Mouse (Mus musculus): ENCODE measurements around the gene Fbxw11. TPM values are rescaled to one million over a fixed set of nuclear protein-coding genes. Genes with fewer than 3 reads are reported as not detected.

Fbxw11 gene
- total RNA-seq (2021), result 100 to 1,000 TPM; 146 to 157 TPM
- long read RNA-seq, experiment 1, full-length matches to known transcripts, result 36 of 84 reads
- long read RNA-seq, experiment 1, partial matches to known transcripts, result 20 of 84 reads
- long read RNA-seq, experiment 1, other reads (novel, unspliced or antisense), result 28 of 84 reads
- long read RNA-seq, experiment 2, full-length matches to known transcripts, result 40 of 132 reads
- long read RNA-seq, experiment 2, partial matches to known transcripts, result 35 of 132 reads
- long read RNA-seq, experiment 2, other reads (novel, unspliced or antisense), result 57 of 132 reads

GRCm38 (mm10) chr11:32642249-32642876, at the start of gene Fbxw11:
Gene Fbxw11, plus strand, starts transcription at chr11:32642724.
- H3K4me3 ChIP-seq, result peak within 1 kb of the TSS; percentile 68
- TF ChIP-seq CTCF (conservative IDR thresholded peaks at IDR 0.05), result no peak
- DNase-seq (ENCODE audit: low spot score in 2 of 2), result peak; percentile 94 to 96
- peak within 1 kb of the TSS; percentile 100 for H3K27ac ChIP-seq

- no peak for DNase-seq (ENCODE audit: low spot score in 2 of 2)
- TF ChIP-seq CTCF (conservative IDR thresholded peaks at IDR 0.05), result no peak
- no peak overlapping the region for H3K27ac ChIP-seq
- H3K4me3 ChIP-seq, result no peak overlapping the region
Observed at GRCm38 (mm10) chr11:32593081-32593480, 49.4 kb upstream of the Fbxw11 start.

- no peak overlapping the region for H3K27ac ChIP-seq
- no peak overlapping the region for H3K4me3 ChIP-seq
- DNase-seq (ENCODE audit: low spot score in 2 of 2), result no peak
- peak; percentile 52 for TF ChIP-seq CTCF (conservative IDR thresholded peaks at IDR 0.05)
Observed at GRCm38 (mm10) chr11:32594122-32594521, 48.4 kb upstream of the Fbxw11 start.

- Histone ChIP-seq H3K4me3 (no peak overlapping the region), H3K27ac (no peak overlapping the region)
- DNase-seq (ENCODE audit: low spot score in 2 of 2), result no peak
- no peak for TF ChIP-seq CTCF (conservative IDR thresholded peaks at IDR 0.05)
Observed at GRCm38 (mm10) chr11:32600371-32600770, 42.2 kb upstream of the Fbxw11 start.

GRCm38 (mm10) chr11:32601528-32602323, 40.8 kb upstream of the Fbxw11 start:
- no peak overlapping the region for H3K27ac ChIP-seq
- no peak for DNase-seq (ENCODE audit: low spot score in 2 of 2)
- H3K4me3 ChIP-seq, result no peak overlapping the region
- TF ChIP-seq CTCF (conservative IDR thresholded peaks at IDR 0.05), result no peak

GRCm38 (mm10) chr11:32604663-32605062, 37.9 kb upstream of the Fbxw11 start:
- DNase-seq (ENCODE audit: low spot score in 2 of 2), result no peak
- Histone ChIP-seq H3K27ac (peak overlapping the region; percentile 46; the same call in 1 of the 2 replicates), H3K4me3 (no peak overlapping the region)
- no peak for TF ChIP-seq CTCF (conservative IDR thresholded peaks at IDR 0.05)

GRCm38 (mm10) chr11:32605131-32605860, 37.2 kb upstream of the Fbxw11 start:
- DNase-seq (ENCODE audit: low spot score in 2 of 2), result no peak
- Histone ChIP-seq H3K4me3 (no peak overlapping the region), H3K27ac (peak overlapping the region; percentile 46; the same call in 1 of the 2 replicates)
- no peak for TF ChIP-seq CTCF (conservative IDR thresholded peaks at IDR 0.05)

GRCm38 (mm10) chr11:32605907-32606306, 36.6 kb upstream of the Fbxw11 start:
- DNase-seq (ENCODE audit: low spot score in 2 of 2), result no peak
- Histone ChIP-seq H3K4me3 (no peak overlapping the region), H3K27ac (no peak overlapping the region)
- no peak for TF ChIP-seq CTCF (conservative IDR thresholded peaks at IDR 0.05)

- DNase-seq (ENCODE audit: low spot score in 2 of 2), result no peak
- no peak overlapping the region for H3K4me3 ChIP-seq
Observed at GRCm38 (mm10) chr11:32607319-32607718, 35.2 kb upstream of the Fbxw11 start.

GRCm38 (mm10) chr11:32610616-32611015, 31.9 kb upstream of the Fbxw11 start:
- Histone ChIP-seq H3K27ac (no peak overlapping the region), H3K4me3 (no peak overlapping the region)
- TF ChIP-seq CTCF (conservative IDR thresholded peaks at IDR 0.05), result no peak
- no peak for DNase-seq (ENCODE audit: low spot score in 2 of 2)

More at GRCm38 (mm10) chr11:32607319-32607718, 35.2 kb upstream of the Fbxw11 start:
- TF ChIP-seq CTCF (conservative IDR thresholded peaks at IDR 0.05), result no peak
- no peak overlapping the region for H3K27ac ChIP-seq

- H3K27ac ChIP-seq, result no peak overlapping the region
- no peak for TF ChIP-seq CTCF (conservative IDR thresholded peaks at IDR 0.05)
- no peak overlapping the region for H3K4me3 ChIP-seq
- no peak for DNase-seq (ENCODE audit: low spot score in 2 of 2)
Observed at GRCm38 (mm10) chr11:32612304-32612703, 30.2 kb upstream of the Fbxw11 start.

GRCm38 (mm10) chr11:32614463-32614862, 28.1 kb upstream of the Fbxw11 start:
- no peak overlapping the region for H3K4me3 ChIP-seq
- TF ChIP-seq CTCF (conservative IDR thresholded peaks at IDR 0.05), result no peak
- DNase-seq (ENCODE audit: low spot score in 2 of 2), result no peak
- no peak overlapping the region for H3K27ac ChIP-seq

Measured in layer of hippocampus, adult 2 months (tissue).